Comparison of ENCODE assay signal across 24 mouse cellular contexts in the genomic region with DNA sequence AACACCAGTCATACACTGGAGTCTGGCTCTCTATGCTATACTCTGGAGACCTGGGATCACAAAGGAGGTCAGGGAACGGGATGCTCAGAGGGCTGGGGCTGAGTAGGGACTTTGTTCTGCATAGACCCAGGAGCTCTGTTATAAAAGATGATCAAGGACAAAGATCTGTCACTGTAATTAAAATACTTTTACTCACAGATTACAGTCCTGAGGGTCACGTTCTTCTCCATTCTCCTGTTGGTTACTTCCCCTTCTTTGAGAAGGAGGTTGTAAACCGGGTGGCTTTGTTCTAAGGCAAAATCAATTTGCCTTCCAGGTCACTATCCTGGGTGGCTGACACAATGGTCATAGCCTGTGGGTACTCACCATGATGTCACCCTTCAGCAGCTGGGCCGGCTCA.
"Had no signal": no experiment of that assay in that cellular context is flagged by ENCODE, and none has a peak within 500 bp of the region (broad histone marks: within the 10 kb centered on the region; RNA-seq: fewer than 3 reads in every experiment).

No protein-coding gene starts in this region.

- H3K4me3 ChIP-seq: heart, adult 2 months; heart, embryonic 13.5 days; heart, embryonic 15.5 days; hindbrain, embryonic 13.5 days; hindbrain, embryonic 15.5 days; kidney, embryonic 15.5 days; limb, embryonic 13.5 days; limb, embryonic 15.5 days; liver, embryonic 12.5 days had no signal

- H3K27ac ChIP-seq: heart, adult 2 months; heart, embryonic 13.5 days; heart, embryonic 15.5 days; hindbrain, embryonic 13.5 days; hindbrain, embryonic 15.5 days; hindbrain, postnatal 0 days; kidney, embryonic 15.5 days; kidney, postnatal 0 days; limb, embryonic 13.5 days; limb, embryonic 15.5 days; liver, embryonic 12.5 days; liver, embryonic 14.5 days had no signal

- DNase-seq: gastrocnemius, postnatal 14 days; gastrocnemius, postnatal 36 days; heart, adult 11 months; heart, adult 2 months; heart, postnatal 14 days; heart, postnatal 36 days; kidney, adult 11 months; kidney, adult 2 months; kidney, adult 9 months; kidney, postnatal 14 days; kidney, postnatal 36 days; layer of hippocampus, postnatal 36 days; left cerebral cortex, postnatal 4 days had no signal
